Mouse (Mus musculus) intestine, embryonic 14.5 days (tissue): ENCODE results near the gene Npr1. TPM values are rescaled to one million over a fixed set of nuclear protein-coding genes. Genes with fewer than 3 reads are reported as not detected.

Experiments used
- ATAC-seq: fragments of 200-750 bp; cut with Nextera tagmentation; replicated peaks from 2 replicates; pipeline ENCODE4 v1.8.0; 2017; ENCODE audit warnings: low read depth, moderate number of reproducible peaks, moderate TSS enrichment, moderate library complexity; ENCODE audit not compliant: low FRiP score, low TSS enrichment
- DNase-seq: peaks from one replicate; pipeline ENCODE4 v3.0.0-alpha.2; 2018; ENCODE audit warnings: low spot score
- H3K27ac ChIP-seq: fragments of 300-500 bp; sonication (generic); 2 replicates; pipeline ENCODE4 v1.5.1; 2014; ENCODE audit warnings: low read depth, mild to moderate bottlenecking, control low read depth
- H3K27me3 ChIP-seq: fragments of 300-500 bp; sonication (generic); replicated peaks from 2 replicates; pipeline ENCODE4 v1.6.1; 2014; ENCODE audit warnings: low read length, control low read depth; ENCODE audit not compliant: control insufficient read depth, insufficient read depth
- H3K36me3 ChIP-seq: fragments of 300-500 bp; sonication (generic); 2 replicates; pipeline ENCODE4 v1.6.1; 2014; ENCODE audit warnings: low read length, control low read depth; ENCODE audit not compliant: control insufficient read depth, insufficient read depth
- H3K4me1 ChIP-seq: fragments of 300-500 bp; sonication (generic); replicated peaks from 2 replicates; pipeline ENCODE4 v1.6.1; 2014; ENCODE audit warnings: low read length, control low read depth, mixed read lengths; ENCODE audit not compliant: control insufficient read depth, insufficient read depth
- H3K4me2 ChIP-seq: fragments of 300-500 bp; sonication (generic); 2 replicates; pipeline ENCODE4 v1.6.1; 2014; ENCODE audit warnings: low read length
- H3K4me3 ChIP-seq: fragments of 300-500 bp; sonication (generic); 2 replicates; pipeline ENCODE4 v1.5.1; 2014; ENCODE audit warnings: low read depth, low read length, control low read depth, mixed read lengths
- H3K9ac ChIP-seq: fragments of 300-500 bp; sonication (generic); 2 replicates; pipeline ENCODE4 v1.6.1; 2014; ENCODE audit warnings: mild to moderate bottlenecking, low read length
- H3K9me3 ChIP-seq: fragments of 300-500 bp; sonication (generic); 2 replicates; pipeline ENCODE4 v1.6.1; 2016; ENCODE audit warnings: low read length, control low read depth; ENCODE audit not compliant: control insufficient read depth
- WGBS: fragments of 180-500 bp; shearing (Covaris S2); extraction: QIAGEN DNeasy Blood & Tissue Kit; methylation state at CpG from one replicate; pipeline ENCODE4 v1.1.7; 2014; 5-methylcytosine and 5-hydroxymethylcytosine counted together
- polyA plus RNA-seq: library from polyadenylated mRNA; unstranded; fragments of >200 nt; fragmentation: Nextera tagmentation; extraction: Ambion mirVana; gene quantifications from 2 replicates; pipeline ENCODE4 v1.2.1, GENCODE M21; 2014

Npr1 gene
- polyA plus RNA-seq, 1 experiment from 2014 or later: 5.3 TPM

DNA sequence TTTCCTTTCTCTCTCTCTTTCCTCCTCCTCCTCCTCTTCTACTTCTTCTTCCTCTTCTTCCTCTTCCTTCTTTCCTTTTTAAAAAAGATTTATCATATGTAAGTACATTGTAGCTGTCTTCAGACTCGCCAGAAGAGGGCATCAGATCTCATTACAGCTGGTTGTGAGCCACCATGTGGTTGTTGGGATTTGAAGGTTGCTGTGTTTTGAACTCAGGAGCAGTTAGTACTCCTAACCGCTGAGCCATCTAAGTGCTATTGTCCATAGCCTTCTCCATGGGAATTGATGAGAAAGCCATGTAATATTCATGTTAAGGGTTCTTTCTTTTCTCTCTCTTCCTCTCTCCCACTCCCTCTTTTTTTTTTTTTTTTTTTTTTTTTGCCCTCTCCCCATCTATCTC, 25.7 kb upstream of the Npr1 start:
- ATAC-seq: no peak
- Histone ChIP-seq H3K27ac (no peak overlapping the region), H3K27me3 (no peaks in the 10 kb centered on the region), H3K4me3 (no peak overlapping the region), H3K9ac (no peak overlapping the region), H3K9me3 (no peaks in the 10 kb centered on the region), H3K4me2 (no peak overlapping the region), H3K4me1 (peaks cover 4% of the 10 kb centered on the region; the same call in 1 of the 2 replicates), H3K36me3 (peaks cover 38% of the 10 kb centered on the region)
- WGBS: 49% methylated on average over 2 of the region's 2 CpGs
- no peak for DNase-seq

DNA sequence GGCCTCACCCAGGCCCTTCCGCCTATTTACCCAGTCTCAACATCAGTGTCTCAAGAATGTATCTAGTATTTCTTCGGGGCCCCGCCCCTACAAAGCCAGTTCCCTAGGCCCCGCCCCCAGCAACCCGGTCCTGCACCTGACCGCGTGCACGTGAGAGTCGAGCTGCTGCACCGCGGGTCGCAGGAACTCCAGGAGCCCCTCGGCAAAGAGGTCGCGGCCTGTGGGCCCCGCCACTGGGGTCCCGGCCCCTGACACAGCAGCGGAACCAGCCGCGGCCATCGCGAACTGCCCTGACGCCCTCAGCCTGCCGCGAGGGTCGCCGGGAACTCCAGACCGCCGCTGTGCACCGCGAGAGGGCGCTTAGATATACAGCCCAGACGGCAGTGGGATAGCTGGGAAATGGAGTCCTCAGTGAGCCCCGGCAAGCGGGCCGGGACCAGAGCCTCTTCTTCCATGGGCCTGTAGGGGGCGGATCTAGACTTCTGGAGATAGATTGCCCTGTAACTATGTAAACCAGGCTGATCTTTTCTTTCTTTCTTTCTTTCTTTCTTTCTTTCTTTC, 25.1 kb upstream of the Npr1 start, which contains the start of gene Snapin:
Snapin (minus strand) TSS at position 338 of the 561 bp plus-strand sequence.
- H3K4me3 ChIP-seq: peak within 1 kb of the TSS; percentile 79
- peak; percentile 98 for DNase-seq
- no peaks in the 10 kb centered on the region for H3K9me3 ChIP-seq
- H3K27ac ChIP-seq: peak within 1 kb of the TSS; percentile 82
- H3K27me3 ChIP-seq: no peaks in the 10 kb centered on the region
- H3K36me3 ChIP-seq: peaks cover 38% of the 10 kb centered on the region
- H3K9ac ChIP-seq: peak within 1 kb of the TSS; percentile 74
- peak; percentile 96 for ATAC-seq
- H3K4me2 ChIP-seq: peak within 1 kb of the TSS; percentile 66
- H3K4me1 ChIP-seq: peaks cover 4% of the 10 kb centered on the region; the same call in 1 of the 2 replicates
- WGBS: 0% methylated on average over 37 of the region's 37 CpGs

DNA sequence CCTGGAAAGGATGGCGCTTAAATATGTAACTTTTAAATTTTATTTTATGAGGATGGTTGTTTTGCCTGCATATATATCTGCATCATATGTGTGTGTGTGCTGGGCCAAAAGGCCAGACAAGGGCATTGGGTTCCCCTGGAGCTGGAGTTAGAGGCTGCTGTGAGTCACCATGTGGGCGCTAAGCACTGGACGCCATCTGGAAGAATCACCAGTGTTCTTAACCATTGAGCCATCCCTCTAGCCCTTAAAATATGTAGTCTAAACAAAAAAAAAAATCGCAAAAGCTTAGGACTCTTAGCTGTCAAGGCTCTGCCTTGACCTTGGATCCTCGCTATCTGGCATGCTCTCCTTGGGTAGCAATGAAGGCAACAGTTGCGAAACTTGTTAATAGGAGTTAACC, 22.9 kb upstream of the Npr1 start:
- H3K27ac ChIP-seq: no peak overlapping the region
- WGBS: 79% methylated on average over 6 of the region's 6 CpGs
- H3K9me3 ChIP-seq: no peaks in the 10 kb centered on the region
- no peak overlapping the region for H3K9ac ChIP-seq
- no peak overlapping the region for H3K4me2 ChIP-seq
- no peaks in the 10 kb centered on the region for H3K27me3 ChIP-seq
- ATAC-seq: no peak
- no peak overlapping the region for H3K4me3 ChIP-seq
- peaks cover 4% of the 10 kb centered on the region; the same call in 1 of the 2 replicates for H3K4me1 ChIP-seq
- H3K36me3 ChIP-seq: peaks cover 57% of the 10 kb centered on the region
- DNase-seq: no peak

DNA sequence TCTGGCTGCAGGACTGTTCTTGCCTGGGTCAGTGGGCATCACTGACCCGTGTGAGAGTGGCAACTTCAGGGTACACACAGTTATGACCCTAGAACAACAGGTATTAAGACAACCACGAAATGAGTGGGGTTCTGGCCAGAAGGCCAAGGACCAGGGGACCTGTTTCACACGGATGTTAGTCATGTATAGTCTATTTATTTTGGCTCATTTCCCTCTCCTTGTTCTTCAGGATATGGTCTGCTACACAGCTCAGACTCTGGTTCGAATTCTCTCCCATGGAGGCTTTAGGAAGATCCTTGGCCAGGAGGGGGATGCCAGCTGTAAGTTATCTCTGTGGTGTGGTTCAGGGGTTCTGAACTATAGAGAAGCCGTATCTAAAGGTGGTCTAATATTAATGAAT, 21.3 kb upstream of the Npr1 start:
- DNase-seq (no peak), ATAC-seq (no peak)
- H3K4me1 ChIP-seq: peaks cover 4% of the 10 kb centered on the region; the same call in 1 of the 2 replicates
- WGBS: 80% methylated on average over 5 of the region's 5 CpGs
- no peaks in the 10 kb centered on the region for H3K9me3 ChIP-seq
- H3K36me3 ChIP-seq: peaks cover 73% of the 10 kb centered on the region
- H3K27me3 ChIP-seq: no peaks in the 10 kb centered on the region
- no peak overlapping the region for H3K9ac ChIP-seq
- H3K4me2 ChIP-seq: no peak overlapping the region
- H3K27ac ChIP-seq: no peak overlapping the region
- no peak overlapping the region for H3K4me3 ChIP-seq

DNA sequence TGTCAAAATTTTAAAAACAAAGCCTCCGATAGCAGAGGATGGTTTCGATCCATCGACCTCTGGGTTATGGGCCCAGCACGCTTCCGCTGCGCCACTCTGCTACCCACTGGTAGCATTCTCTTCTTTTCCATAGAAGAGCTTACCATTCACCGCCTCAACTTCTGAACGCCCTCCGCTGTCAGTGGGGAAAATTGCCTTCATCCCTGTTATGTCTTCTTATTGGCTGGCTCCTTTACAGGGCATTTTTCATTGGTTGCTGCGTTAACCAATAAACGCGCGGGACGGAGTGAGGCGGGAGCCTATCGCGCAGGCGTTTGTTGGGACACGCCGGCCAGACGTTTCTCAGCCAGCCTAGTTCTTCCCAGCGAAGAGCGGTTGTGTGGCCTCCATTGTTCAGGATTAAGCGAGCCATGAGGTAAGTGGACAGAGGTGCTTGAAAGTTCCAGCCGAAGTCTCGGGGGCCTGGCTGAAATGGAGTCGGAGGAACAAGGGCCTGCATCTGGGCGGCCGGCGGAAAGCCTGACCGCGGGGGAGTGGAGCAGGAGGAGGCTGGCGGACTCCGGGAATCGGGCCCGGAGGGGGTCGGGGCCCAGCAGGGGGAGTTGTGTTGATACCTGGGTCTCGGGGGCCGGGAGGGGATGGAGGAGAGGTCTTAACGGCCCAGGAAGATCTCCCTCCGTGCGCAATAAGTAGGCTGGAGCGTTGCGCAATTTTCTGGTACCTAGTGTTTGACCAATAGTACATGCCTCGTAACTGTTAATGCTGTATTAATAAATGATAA, 10.4 kb upstream of the Npr1 start, which contains the start of gene Ilf2:
Ilf2 (plus strand) TSS at position 296 of the 781 bp plus-strand sequence.
- peak within 1 kb of the TSS; percentile 92 for H3K9ac ChIP-seq
- peaks cover 36% of the 10 kb centered on the region for H3K36me3 ChIP-seq
- peak within 1 kb of the TSS; percentile 82 for H3K4me2 ChIP-seq
- H3K4me1 ChIP-seq: peaks cover 7% of the 10 kb centered on the region; the same call in 1 of the 2 replicates
- under 1% methylated on average over 45 of the region's 45 CpGs for WGBS
- no peaks in the 10 kb centered on the region for H3K9me3 ChIP-seq
- peak within 1 kb of the TSS; percentile 84 for H3K4me3 ChIP-seq
- no peaks in the 10 kb centered on the region for H3K27me3 ChIP-seq
- ATAC-seq (peak; percentile 99), DNase-seq (peak; percentile 99)
- peak within 1 kb of the TSS; percentile 91 for H3K27ac ChIP-seq

DNA sequence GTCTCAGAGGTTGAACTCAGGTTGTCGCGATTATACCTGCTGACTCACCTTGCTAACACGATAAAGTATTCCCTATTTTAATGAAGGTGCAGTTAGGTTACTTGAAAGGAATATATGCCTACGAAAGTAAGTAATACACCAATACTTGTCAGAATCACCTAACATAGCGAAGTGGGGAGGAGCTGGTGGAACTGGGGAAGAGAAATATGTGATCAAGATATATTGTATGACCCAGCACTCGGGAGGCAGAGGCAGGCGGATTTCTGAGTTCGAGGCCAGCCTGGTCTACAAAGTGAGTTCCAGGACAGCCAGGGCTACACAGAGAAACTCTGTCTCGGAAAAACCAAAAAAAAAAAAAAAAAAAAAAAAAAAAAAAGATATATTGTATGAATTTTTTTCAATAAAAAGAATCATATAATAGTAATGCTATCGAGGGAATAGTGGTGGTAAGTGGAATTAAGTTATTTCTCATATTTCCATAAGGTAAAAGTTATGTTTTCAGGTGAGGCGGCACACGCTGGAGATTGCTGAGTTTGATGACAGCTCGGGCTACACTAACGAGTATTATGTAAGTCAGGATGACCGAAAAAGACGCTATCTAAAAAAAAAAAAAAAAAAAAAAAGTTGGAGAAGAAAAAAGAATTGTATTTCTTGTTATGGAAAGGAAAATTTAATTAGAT, 9.6 kb upstream of the Npr1 start:
- WGBS: 40% methylated on average over 15 of the region's 16 CpGs
- peaks cover 28% of the 10 kb centered on the region for H3K36me3 ChIP-seq
- peaks cover 7% of the 10 kb centered on the region; the same call in 1 of the 2 replicates for H3K4me1 ChIP-seq
- DNase-seq (no peak), ATAC-seq (peak; percentile 26)
- no peak overlapping the region for H3K27ac ChIP-seq
- H3K4me3 ChIP-seq: peak overlapping the region; percentile 84
- no peaks in the 10 kb centered on the region for H3K27me3 ChIP-seq
- H3K9me3 ChIP-seq: no peaks in the 10 kb centered on the region
- peak overlapping the region; percentile 49 for H3K4me2 ChIP-seq
- H3K9ac ChIP-seq: no peak overlapping the region

DNA sequence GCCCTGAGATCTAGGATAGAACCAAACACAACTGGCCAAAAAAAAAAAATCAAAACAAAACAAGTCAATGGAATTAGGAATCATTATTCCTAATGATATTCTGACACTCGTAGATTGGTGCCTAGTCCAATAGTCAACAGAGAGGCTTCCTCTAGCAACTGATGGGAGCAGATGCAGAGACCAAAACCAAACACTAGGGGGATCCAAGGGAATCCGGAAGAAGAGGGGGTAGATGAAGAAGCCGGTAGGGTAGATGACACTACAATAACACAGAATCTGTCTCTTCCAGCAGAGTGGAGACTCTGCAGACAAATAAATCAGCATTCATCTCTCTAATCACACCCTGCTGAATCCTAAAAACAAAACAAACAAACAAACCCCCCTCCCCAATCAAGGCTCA, 6.5 kb upstream of the Npr1 start:
- DNase-seq (no peak), ATAC-seq (no peak)
- Histone ChIP-seq H3K4me2 (no peak overlapping the region), H3K4me1 (peaks cover 5% of the 10 kb centered on the region; the same call in 1 of the 2 replicates), H3K27me3 (no peaks in the 10 kb centered on the region), H3K4me3 (no peak overlapping the region), H3K9ac (no peak overlapping the region), H3K36me3 (no peaks in the 10 kb centered on the region), H3K9me3 (no peaks in the 10 kb centered on the region), H3K27ac (no peak overlapping the region)
- 20% methylated on average over 3 of the region's 3 CpGs for WGBS

DNA sequence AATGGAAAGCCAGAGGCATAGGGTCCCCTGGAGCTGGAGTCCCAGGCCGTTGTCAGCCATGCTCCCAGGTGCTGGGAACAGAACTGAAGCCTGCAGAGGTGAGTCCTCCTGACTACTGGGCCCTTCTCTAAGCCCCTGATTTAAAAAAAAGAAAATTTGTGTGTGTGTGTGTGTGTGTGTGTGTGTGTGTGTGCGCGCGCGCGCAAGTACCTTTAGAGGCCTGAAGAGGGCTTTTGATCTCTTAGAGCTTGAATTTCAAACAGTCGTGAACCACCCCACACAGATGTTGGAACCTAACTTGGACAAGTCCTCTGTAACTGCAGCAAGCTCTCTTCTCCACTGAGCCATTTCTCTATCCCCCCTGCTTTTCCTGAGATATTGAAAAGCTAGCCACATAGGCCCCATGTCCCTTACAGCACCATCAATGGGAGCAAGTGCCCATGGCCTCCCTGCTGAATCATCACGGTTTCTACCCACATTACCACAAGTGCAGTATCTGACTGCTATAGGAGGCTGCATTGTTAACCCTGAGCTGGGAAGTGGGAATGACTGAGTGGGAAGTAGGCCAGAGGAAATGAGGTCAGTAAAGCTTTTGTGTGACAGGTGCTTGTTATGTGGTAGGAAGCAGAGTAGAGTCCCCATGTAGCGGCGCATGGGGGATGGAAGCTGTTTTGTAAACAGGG, 2.1 kb upstream of the Npr1 start:
- Histone ChIP-seq H3K4me1 (0 out of 2 replicates have a peak, but pooled peaks cover 2% of the 10 kb centered on the region), H3K9me3 (no peaks in the 10 kb centered on the region), H3K27ac (no peak overlapping the region), H3K4me3 (no peak overlapping the region), H3K27me3 (peaks cover 34% of the 10 kb centered on the region), H3K9ac (no peak overlapping the region), H3K36me3 (no peaks in the 10 kb centered on the region), H3K4me2 (no peak overlapping the region)
- no peak for ATAC-seq
- 95% methylated on average over 10 of the region's 10 CpGs for WGBS
- DNase-seq: no peak
